Mouse (Mus musculus) G1E (cell line): ENCODE results near the gene Dmrt3.

Experiments used
- CTCF ChIP-seq: IDR thresholded peaks from 2 replicates; pipeline ENCODE4 v1.5.1; 2012; ENCODE audit warnings: low read depth, low read length, inconsistent platforms, mixed read lengths
- GATA1 ChIP-seq: IDR thresholded peaks from 2 replicates; pipeline ENCODE4 v1.6.1; 2012; ENCODE audit warnings: borderline replicate concordance, low read length, inconsistent platforms, mixed read lengths
- TAL1 ChIP-seq: conservative IDR thresholded peaks from 2 replicates; pipeline ENCODE4 v1.6.1; 2012; ENCODE audit warnings: low read depth, low read length, inconsistent platforms, mixed read lengths

DNA sequence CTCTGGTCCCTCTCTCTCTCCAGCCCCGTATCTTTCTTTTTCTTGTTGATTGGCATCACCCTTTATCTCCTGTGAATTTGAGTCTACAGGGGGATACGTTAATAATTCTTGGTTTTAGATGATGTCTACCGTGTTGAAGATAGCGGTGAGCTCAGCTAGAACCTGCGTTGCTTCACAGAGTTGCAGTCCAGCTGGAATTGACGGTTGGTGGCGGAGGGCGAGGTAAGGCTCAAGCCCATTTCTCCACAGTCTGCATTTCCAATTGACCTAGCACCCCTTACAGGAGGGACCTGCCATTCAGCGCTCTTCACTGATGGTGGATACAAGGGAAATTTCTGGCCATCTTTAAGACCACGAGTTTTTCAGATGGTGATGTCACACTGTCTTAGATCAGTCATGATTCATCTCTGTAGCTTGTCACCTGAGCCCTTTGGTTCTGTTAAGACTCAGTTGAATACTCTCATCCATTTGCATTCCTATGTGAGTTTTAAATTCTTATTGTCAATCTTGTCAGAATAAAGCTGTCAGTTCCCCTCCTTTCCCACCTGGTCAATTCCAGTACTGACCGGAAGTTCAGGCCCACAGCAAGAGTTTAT is 28.8 kb downstream of the Dmrt3 start:
- TF ChIP-seq CTCF, result no peak
- no peak for TF ChIP-seq GATA1
- TF ChIP-seq TAL1, result no peak
